22 mouse cellular contexts compared by ENCODE assay signal in the genomic region with DNA sequence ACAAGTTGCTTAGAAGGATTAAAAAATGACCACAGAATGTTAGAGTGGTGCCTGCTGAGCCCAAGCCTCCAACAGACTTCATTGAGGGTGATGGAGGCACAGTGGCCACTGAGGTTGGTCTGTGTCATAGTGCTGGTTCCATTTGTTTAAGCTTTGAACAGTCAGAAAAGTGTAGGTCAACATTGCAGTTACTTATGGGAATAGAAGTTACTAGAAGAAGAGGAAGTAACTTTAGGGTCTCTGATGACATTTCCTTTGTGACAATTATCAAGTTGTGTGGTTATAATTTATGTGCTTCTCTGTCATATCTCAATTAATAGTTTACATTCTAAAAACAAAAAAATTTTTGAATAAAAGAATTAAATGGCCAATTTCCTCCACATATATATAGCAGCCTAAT.
"Had no signal": no experiment of that assay in that cellular context is flagged by ENCODE, and none has a peak within 500 bp of the region (broad histone marks: within the 10 kb centered on the region; RNA-seq: fewer than 3 reads in every experiment).

No protein-coding gene starts in this region.

- DNase-seq: cerebellum, adult 2 months; cerebellum, adult 8-10 months; cerebellum, adult 9-10 months; cerebellum, adult 9-11 months; cerebellum, postnatal 10 days; cerebellum, postnatal 14 days; cerebellum, postnatal 25 days; cerebellum, postnatal 36 days; embryo, embryonic 11 days; forebrain, postnatal 0 days; gastrocnemius, adult 2 months; gastrocnemius, postnatal 10 days; gastrocnemius, postnatal 14 days; gastrocnemius, postnatal 25 days; gastrocnemius, postnatal 36 days; heart, adult 11 months; heart, adult 18-20 months; heart, adult 2 months had no signal

- ATAC-seq: forebrain, embryonic 13.5 days; forebrain, embryonic 14.5 days; forebrain, embryonic 15.5 days; forebrain, embryonic 16.5 days; forebrain, postnatal 0 days had no signal
